Mouse (Mus musculus): ENCODE results near the gene Cebpzos.

DNA sequence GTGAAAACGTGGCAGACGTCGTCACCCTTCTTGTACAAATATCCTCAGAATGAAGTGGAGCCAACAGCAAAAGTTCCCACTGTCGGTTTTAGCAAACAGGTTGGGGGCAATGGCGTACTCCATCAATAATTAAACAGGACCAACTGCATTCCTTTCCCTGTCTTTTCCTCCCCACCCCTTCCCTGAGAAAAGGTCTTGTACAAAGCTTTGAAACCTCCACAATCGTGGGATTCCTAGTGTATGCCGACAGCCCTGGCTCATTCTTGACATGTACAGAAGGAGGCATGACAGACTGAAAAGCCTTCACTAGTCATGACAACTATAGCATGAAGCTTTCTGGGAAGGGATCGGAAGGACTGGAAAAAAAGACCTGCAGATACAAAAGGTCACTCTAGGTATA lies 36.9 kb downstream of the Cebpzos start:
- TF ChIP-seq CTCF (IDR thresholded peaks at IDR 0.05; ENCODE audit: borderline replicate concordance, insufficient read depth, low read length): no peak
- TF ChIP-seq POLR2A (IDR thresholded peaks at IDR 0.05; ENCODE audit: low read depth, low read length): no peak

All from embryonic fibroblast, embryonic 13.5 days (primary cell).